Mouse (Mus musculus): ENCODE data around the gene Clip4.

Gene Clip4

GRCm38 (mm10) chr17:71791109-71791508 is 22.8 kb downstream of the Clip4 start:
- in situ Hi-C loops (cut with MboI, MseI) = loop anchor here (5.0 to 10.0 kb wide), 2 partner anchors 56 to 86 kb away; no protein-coding TSS in a partner anchor

- in situ Hi-C loops (cut with MboI, MseI) = loop anchor here (5.0 to 10.0 kb wide), 2 partner anchors 57 to 86 kb away; no protein-coding TSS in a partner anchor
Observed at GRCm38 (mm10) chr17:71791622-71792021, 23.3 kb downstream of the Clip4 start.

GRCm38 (mm10) chr17:71795521-71796205 is 27.4 kb downstream of the Clip4 start:
- in situ Hi-C loops (cut with MboI, MseI) = loop anchor here (10.0 kb wide), 1 partner anchor 61 kb away; no protein-coding TSS in a partner anchor

- in situ Hi-C loops (cut with MboI, MseI) = loop anchor here (25.0 kb wide), 1 partner anchor 1784 kb away; no protein-coding TSS in a partner anchor
Observed at GRCm38 (mm10) chr17:71803456-71803855, 35.2 kb downstream of the Clip4 start.

- in situ Hi-C loops (cut with MboI, MseI) = loop anchor here (25.0 kb wide), 1 partner anchor 1783 kb away; no protein-coding TSS in a partner anchor
Observed at GRCm38 (mm10) chr17:71803876-71804275, 35.6 kb downstream of the Clip4 start.

- in situ Hi-C loops (cut with MboI, MseI) = loop anchor here (25.0 kb wide), 1 partner anchor 1776 kb away; no protein-coding TSS in a partner anchor
Observed at GRCm38 (mm10) chr17:71811070-71811469, 42.8 kb downstream of the Clip4 start.

- in situ Hi-C loops (cut with MboI, MseI) = loop anchor here (25.0 kb wide), 1 partner anchor 1771 kb away; no protein-coding TSS in a partner anchor
Observed at GRCm38 (mm10) chr17:71816136-71816864, 48.0 kb downstream of the Clip4 start.

GRCm38 (mm10) chr17:71823622-71824306 is 55.5 kb downstream of the Clip4 start:
- in situ Hi-C loops (cut with MboI, MseI) = loop anchor here (25.0 kb wide), 1 partner anchor 1764 kb away; no protein-coding TSS in a partner anchor

- in situ Hi-C loops (cut with MboI, MseI) = no loop called here
Observed at GRCm38 (mm10) chr17:71826603-71827002, 58.3 kb downstream of the Clip4 start.

GRCm38 (mm10) chr17:71827627-71828026 is 59.4 kb downstream of the Clip4 start:
- in situ Hi-C loops (cut with MboI, MseI) = no loop called here

GRCm38 (mm10) chr17:71828647-71829414 is 60.6 kb downstream of the Clip4 start:
- in situ Hi-C loops (cut with MboI, MseI) = no loop called here

GRCm38 (mm10) chr17:71831960-71832359 is 63.7 kb downstream of the Clip4 start:
- in situ Hi-C loops (cut with MboI, MseI) = no loop called here

- in situ Hi-C loops (cut with MboI, MseI) = no loop called here
Observed at GRCm38 (mm10) chr17:71862184-71862583, 93.9 kb downstream of the Clip4 start.

GRCm38 (mm10) chr17:71862895-71863294 is 94.6 kb downstream of the Clip4 start:
- in situ Hi-C loops (cut with MboI, MseI) = no loop called here

GRCm38 (mm10) chr17:71864039-71864438 is 95.8 kb downstream of the Clip4 start:
- in situ Hi-C loops (cut with MboI, MseI) = no loop called here

- in situ Hi-C loops (cut with MboI, MseI) = no loop called here
Observed at GRCm38 (mm10) chr17:71865437-71865836, 97.2 kb downstream of the Clip4 start.

GRCm38 (mm10) chr17:71867892-71868291 is 99.6 kb downstream of the Clip4 start:
- in situ Hi-C loops (cut with MboI, MseI) = no loop called here

- in situ Hi-C loops (cut with MboI, MseI) = no loop called here
Observed at GRCm38 (mm10) chr17:71868828-71869227, 100.6 kb downstream of the Clip4 start.

GRCm38 (mm10) chr17:71869372-71870231 is 101.3 kb downstream of the Clip4 start:
- in situ Hi-C loops (cut with MboI, MseI) = loop anchor here (10.0 kb wide), 1 partner anchor 315 kb away; the partner anchor contains the start of gene Spdya

GRCm38 (mm10) chr17:71870232-71870621 is 102.0 kb downstream of the Clip4 start:
- in situ Hi-C loops (cut with MboI, MseI) = loop anchor here (10.0 kb wide), 1 partner anchor 315 kb away; the partner anchor contains the start of gene Spdya
